Mouse (Mus musculus): ENCODE data around the gene Acox2.

GRCm38 (mm10) chr14:8222561-8222960 is 36.6 kb downstream of the Acox2 start:
- TF ChIP-seq GATA1 (IDR thresholded peaks at IDR 0.05; ENCODE audit: low read length) (no peak), TAL1 (IDR thresholded peaks at IDR 0.05; ENCODE audit: low read length) (no peak)
